Mouse (Mus musculus) 3134 (cell line): ENCODE measurements around the gene Fndc3b.
"Not testable (repeated sequence)": the region's sequence is repeated elsewhere in the genome, so short reads cannot be mapped to it uniquely, and the experiment has no call there.

Source experiments
- DNase-seq: peaks from one replicate; pipeline ENCODE4 v3.0.0-alpha.2; 2011; ENCODE audit warnings: low spot score; ENCODE audit not compliant: insufficient read length; ENCODE audit errors: extremely low read depth

Fndc3b gene

GRCm38 (mm10) chr3:27518935-27519334, 192.2 kb downstream of the Fndc3b start:
- DNase-seq, result no peak

- DNase-seq, result no peak
Measured at GRCm38 (mm10) chr3:27516536-27516935, 194.6 kb downstream of the Fndc3b start.

- no peak for DNase-seq
Measured at GRCm38 (mm10) chr3:27511765-27512164, 199.3 kb downstream of the Fndc3b start.

- no peak for DNase-seq
Measured at GRCm38 (mm10) chr3:27506886-27507285, 204.2 kb downstream of the Fndc3b start.

- no peak for DNase-seq
Measured at GRCm38 (mm10) chr3:27505582-27505981, 205.5 kb downstream of the Fndc3b start.

GRCm38 (mm10) chr3:27503279-27504038, 207.6 kb downstream of the Fndc3b start:
- DNase-seq, result no peak

- DNase-seq, result no peak
Measured at GRCm38 (mm10) chr3:27495296-27496073, 215.6 kb downstream of the Fndc3b start.

GRCm38 (mm10) chr3:27494698-27495097, 216.4 kb downstream of the Fndc3b start:
- DNase-seq, result no peak

- DNase-seq, result no peak
Measured at GRCm38 (mm10) chr3:27494066-27494465, 217.0 kb downstream of the Fndc3b start.

GRCm38 (mm10) chr3:27491821-27492220, 219.3 kb downstream of the Fndc3b start:
- DNase-seq, result no peak

- no peak for DNase-seq
Measured at GRCm38 (mm10) chr3:27491367-27491766, 219.7 kb downstream of the Fndc3b start.

- DNase-seq, result no peak
Measured at GRCm38 (mm10) chr3:27490891-27491290, 220.2 kb downstream of the Fndc3b start.

- no peak for DNase-seq
Measured at GRCm38 (mm10) chr3:27489550-27489949, 221.6 kb downstream of the Fndc3b start.

- no peak for DNase-seq
Measured at GRCm38 (mm10) chr3:27485141-27485540, 226.0 kb downstream of the Fndc3b start.

GRCm38 (mm10) chr3:27484698-27485097, 226.4 kb downstream of the Fndc3b start:
- no peak for DNase-seq

- no peak for DNase-seq
Measured at GRCm38 (mm10) chr3:27483762-27484161, 227.3 kb downstream of the Fndc3b start.

GRCm38 (mm10) chr3:27483321-27483720, 227.8 kb downstream of the Fndc3b start:
- DNase-seq, result no peak

GRCm38 (mm10) chr3:27481738-27482137, 229.4 kb downstream of the Fndc3b start:
- no peak for DNase-seq

GRCm38 (mm10) chr3:27479378-27479777, 231.7 kb downstream of the Fndc3b start:
- no peak for DNase-seq

GRCm38 (mm10) chr3:27478563-27479156, 232.4 kb downstream of the Fndc3b start:
- no peak for DNase-seq

- DNase-seq, result not testable (repeated sequence)
Measured at GRCm38 (mm10) chr3:27477749-27478148, 233.4 kb downstream of the Fndc3b start.

GRCm38 (mm10) chr3:27475899-27476298, 235.2 kb downstream of the Fndc3b start:
- no peak for DNase-seq
